Mouse (Mus musculus): Measurements from ENCODE around the gene Mrps14. TPM values are rescaled to one million over a fixed set of nuclear protein-coding genes. Genes with fewer than 3 reads are reported as not detected.

Mrps14 gene
- polyA plus RNA-seq (2012; ENCODE audit: low replicate concordance) = 0.69 and 8.7 TPM in 2 replicates

DNA sequence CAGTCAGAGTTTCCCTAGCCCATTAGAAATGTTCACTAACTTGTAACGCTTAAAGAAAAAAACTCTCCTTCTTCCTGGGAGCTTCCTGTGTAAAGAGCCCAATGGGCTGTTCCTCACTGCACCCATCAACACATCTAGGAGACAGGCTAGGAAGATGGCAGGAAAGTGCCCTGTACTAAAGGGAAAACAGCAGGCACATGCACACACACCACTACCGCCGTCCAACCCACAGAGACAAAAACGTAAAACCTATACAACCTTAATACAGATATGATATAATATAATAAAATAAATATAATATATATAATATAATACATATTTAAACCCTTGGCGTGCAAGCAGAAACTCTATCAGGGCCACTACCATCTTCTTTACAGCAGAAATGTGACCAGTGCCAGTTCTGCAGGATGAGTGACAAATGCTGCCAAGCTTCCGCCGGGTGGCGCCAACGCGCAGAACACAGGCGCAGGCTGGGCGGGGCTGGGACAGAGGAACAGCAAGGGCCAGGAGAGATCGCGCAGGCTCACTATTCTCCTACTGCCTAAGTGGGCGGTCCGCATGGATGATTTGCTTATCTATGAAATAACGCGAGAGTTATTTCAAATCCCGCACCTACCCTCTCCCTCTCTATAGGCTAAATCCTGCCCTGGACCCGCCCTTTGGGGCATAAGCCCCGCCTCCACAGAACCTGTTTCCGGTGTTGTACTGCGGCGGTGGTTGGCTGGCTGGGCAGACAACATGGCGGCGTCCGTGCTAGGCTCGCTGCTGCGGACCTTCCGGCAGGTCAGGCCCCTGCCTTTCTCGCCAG lies at the start of gene Mrps14:
Gene Mrps14 (plus strand): TSS at position 687 of the 808 bp plus-strand sequence.

DNA sequence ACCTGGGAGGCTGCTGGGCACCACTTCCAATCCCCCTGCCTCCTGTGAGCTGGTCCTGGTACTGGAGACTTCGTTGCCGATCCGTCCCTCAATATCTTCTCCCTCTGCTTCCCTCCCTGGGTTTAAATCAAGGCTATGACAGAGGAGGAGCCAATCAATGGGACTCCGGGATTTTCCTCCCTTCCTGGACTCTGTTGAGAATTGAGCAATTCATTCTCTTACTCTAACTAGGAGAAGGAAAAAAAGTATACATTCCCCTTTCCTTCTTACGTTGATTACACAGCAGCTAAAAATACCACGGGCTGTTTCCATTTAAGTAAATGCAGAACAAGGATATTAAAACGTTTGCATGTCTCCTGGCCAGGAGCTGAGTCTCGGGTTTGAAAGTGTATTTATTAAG lies 41.5 kb upstream of the Mrps14 start, which contains the start of gene Tnn:
Gene Tnn (minus strand): TSS at position 101 of the 400 bp plus-strand sequence.

DNA sequence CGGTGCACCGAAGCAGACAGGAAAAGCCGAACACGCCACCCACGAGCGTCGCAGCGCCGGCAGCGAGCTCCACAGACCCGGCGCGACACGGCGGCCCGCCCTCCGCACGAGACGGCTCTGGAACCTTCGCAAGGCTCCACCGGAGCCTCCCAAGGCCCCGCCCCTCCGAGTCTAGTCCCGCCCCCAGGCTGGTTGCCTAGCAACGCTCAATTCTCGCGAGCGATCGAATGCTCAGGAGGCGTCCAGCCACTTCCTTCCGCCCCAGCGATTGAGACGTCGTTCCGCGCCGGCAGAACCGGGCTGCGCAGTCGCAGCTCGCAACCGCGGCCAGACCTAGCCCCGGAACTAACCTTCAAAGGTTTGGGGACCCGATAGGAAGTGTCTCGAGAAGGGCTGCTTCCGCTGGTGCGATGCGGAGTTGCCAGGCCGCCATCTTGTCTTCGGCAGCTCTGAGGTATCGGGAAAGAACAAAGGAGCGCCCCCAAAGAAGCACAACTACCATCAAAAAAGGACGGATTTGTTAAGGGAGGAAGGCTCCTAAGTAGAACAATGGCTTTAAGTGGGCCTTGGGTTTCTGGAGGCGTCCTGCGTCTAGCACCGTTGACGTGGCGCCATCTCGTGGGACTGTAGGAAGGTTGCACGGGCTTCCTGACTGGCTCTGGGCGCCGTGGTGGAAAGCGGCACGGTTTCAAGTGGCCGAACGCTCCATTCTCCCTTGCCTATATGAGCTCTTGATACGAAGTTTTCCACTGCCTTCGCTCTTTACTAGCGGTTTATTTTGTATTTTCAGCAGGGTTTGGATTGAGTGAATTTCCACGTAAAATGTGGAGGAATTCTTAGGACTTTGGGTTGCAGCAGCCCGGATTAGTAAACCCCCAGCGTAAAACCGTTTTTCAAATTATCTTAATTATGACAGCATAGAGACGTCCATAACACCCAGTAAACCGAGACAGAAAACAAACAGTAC lies 18.0 kb downstream of the Mrps14 start, which contains the start of gene Cacybp:
Gene Cacybp (minus strand): TSS at position 173 of the 967 bp plus-strand sequence.

Other genes with a start within 250 kb of the Mrps14 start
- gene 4930523C07Rik, start 150.8 kb upstream of the Mrps14 start, polyA plus RNA-seq (2012; ENCODE audit: low replicate concordance) = 10.1 and 14.1 TPM in 2 replicates
- 0.03 TPM in 1 of 2 replicates, not detected in the other for gene Tnn, start 41.6 kb upstream of the Mrps14 start, polyA plus RNA-seq (2012; ENCODE audit: low replicate concordance)
- 46.1 and 81.3 TPM in 2 replicates for gene Cacybp, start 17.7 kb downstream of the Mrps14 start, polyA plus RNA-seq (2012; ENCODE audit: low replicate concordance)